Mouse (Mus musculus) kidney, postnatal 0 days (tissue): ENCODE results near the gene Tspan18. TPM values are rescaled to one million over a fixed set of nuclear protein-coding genes. Genes with fewer than 3 reads are reported as not detected.

ENCODE experiments used
- ATAC-seq: fragments of 200-750 bp; cut with Nextera tagmentation; replicated peaks from 2 replicates; pipeline ENCODE4 v1.8.0; 2017; ENCODE audit warnings: low read depth, moderate number of reproducible peaks, moderate TSS enrichment, moderate library complexity; ENCODE audit not compliant: low FRiP score
- DNase-seq: peaks from one replicate; pipeline ENCODE4 v3.0.0-alpha.2; 2016; ENCODE audit warnings: low spot score
- H3K27ac ChIP-seq: fragments of 300-500 bp; sonication (generic); 2 replicates; pipeline ENCODE4 v1.5.1; 2014; ENCODE audit warnings: mild to moderate bottlenecking
- H3K27me3 ChIP-seq: fragments of 300-500 bp; sonication (generic); 2 replicates; pipeline ENCODE4 v1.6.1; 2014; ENCODE audit warnings: low read length, mixed read lengths; ENCODE audit not compliant: insufficient read depth
- H3K36me3 ChIP-seq: fragments of 300-500 bp; sonication (generic); 2 replicates; pipeline ENCODE4 v1.6.1; 2014; ENCODE audit warnings: low read length, mixed read lengths; ENCODE audit not compliant: insufficient read depth
- H3K4me1 ChIP-seq: fragments of 300-500 bp; sonication (generic); replicated peaks from 2 replicates; pipeline ENCODE4 v1.6.1; 2014; ENCODE audit warnings: antibody characterized with exemption, low read length, mixed read lengths; ENCODE audit not compliant: insufficient read depth
- H3K4me2 ChIP-seq: fragments of 300-500 bp; sonication (generic); 2 replicates; pipeline ENCODE4 v1.6.1; 2014; ENCODE audit warnings: mild to moderate bottlenecking, low read length, moderate library complexity, mixed read lengths
- H3K4me3 ChIP-seq: fragments of 300-500 bp; sonication (generic); replicated peaks from 2 replicates; pipeline ENCODE4 v1.5.1; 2014; ENCODE audit warnings: low read depth, low read length
- H3K9ac ChIP-seq: fragments of 300-500 bp; sonication (generic); 2 replicates; pipeline ENCODE4 v1.6.1; 2014; ENCODE audit warnings: low read depth, low read length
- H3K9me3 ChIP-seq: fragments of 300-500 bp; sonication (generic); replicated peaks from 2 replicates; pipeline ENCODE4 v1.6.1; 2016; ENCODE audit warnings: low read length, inconsistent platforms, mixed read lengths
- CTCF ChIP-seq: IDR thresholded peaks from 2 replicates; pipeline ENCODE4 v1.5.1; 2016; ENCODE audit warnings: antibody characterized with exemption, low read depth, mild to moderate bottlenecking, moderate library complexity
- WGBS: fragments of 180-500 bp; shearing (Covaris S2); extraction: QIAGEN DNeasy Blood & Tissue Kit; methylation state at CpG from one replicate; pipeline ENCODE4 v1.1.7; 2014; 5-methylcytosine and 5-hydroxymethylcytosine counted together
- polyA plus RNA-seq: library from polyadenylated mRNA; unstranded; fragments of >200 nt; fragmentation: Nextera tagmentation; extraction: Ambion mirVana; gene quantifications from 2 replicates; pipeline ENCODE4 v1.2.1, GENCODE M21; 2015

The Tspan18 gene
- polyA plus RNA-seq, 1 experiment from 2014 or later = 29.2 TPM

GRCm38 (mm10) chr2:93200681-93201340 lies 133.5 kb downstream of the Tspan18 start:
- no peak overlapping the region for H3K9ac ChIP-seq
- DNase-seq (no peak), ATAC-seq (0 out of 2 replicates have a peak, but pooled peaks have one; percentile 6)
- peaks cover 12% of the 10 kb centered on the region; the same call in 1 of the 2 replicates for H3K36me3 ChIP-seq
- WGBS = 60% methylated on average over 10 of the region's 10 CpGs
- no peaks in the 10 kb centered on the region for H3K27me3 ChIP-seq
- H3K9me3 ChIP-seq = no peaks in the 10 kb centered on the region
- no peak overlapping the region for H3K4me3 ChIP-seq
- H3K27ac ChIP-seq = no peak overlapping the region
- H3K4me2 ChIP-seq = no peak overlapping the region
- no peaks in the 10 kb centered on the region for H3K4me1 ChIP-seq
- no peak for TF ChIP-seq CTCF

DNA sequence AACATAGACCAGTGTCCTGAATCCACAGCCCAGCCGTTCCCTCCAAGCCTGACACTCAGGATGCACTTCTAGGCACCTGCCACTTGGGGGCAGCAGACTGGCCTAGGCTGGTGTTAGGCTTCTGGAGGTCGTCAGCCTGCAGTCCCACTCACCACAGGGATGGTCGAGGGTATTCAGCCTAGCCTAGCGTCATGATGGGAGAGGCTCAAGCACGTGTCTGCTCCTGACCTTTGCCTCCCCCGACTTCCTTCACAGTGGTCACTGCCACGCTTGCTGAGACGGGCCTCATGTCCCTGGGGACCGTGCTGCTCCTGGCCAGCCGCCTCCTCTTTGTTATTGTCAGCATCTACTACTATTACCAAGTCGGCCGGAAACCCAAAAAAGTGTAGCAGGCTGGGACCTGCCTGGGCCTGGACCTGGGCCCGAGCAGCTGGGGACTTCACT lies 134.8 kb downstream of the Tspan18 start:
- WGBS = 27% methylated on average over 13 of the region's 13 CpGs
- peak; percentile 94 for TF ChIP-seq CTCF

DNA sequence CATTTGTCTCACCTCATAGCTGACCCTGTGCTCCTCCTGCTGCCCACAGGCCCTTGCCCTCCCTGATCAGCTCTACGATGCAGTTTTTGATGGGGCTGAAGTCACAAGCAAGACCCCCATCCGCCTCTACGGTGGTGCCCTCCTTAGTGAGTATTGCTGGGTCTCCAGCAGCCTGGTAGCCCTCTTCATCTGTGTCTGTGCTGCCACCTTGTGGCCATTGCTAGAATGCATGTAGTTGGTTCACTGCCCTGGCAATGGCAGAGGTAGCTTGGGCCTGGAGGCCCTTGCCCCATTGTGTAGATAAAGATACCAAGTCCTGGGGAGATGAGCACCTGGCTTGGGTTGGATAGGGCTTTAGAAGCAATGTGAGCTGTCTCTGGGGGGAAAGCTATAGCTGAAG lies 135.5 kb downstream of the Tspan18 start:
- Histone ChIP-seq H3K4me3 (no peak overlapping the region), H3K4me1 (no peaks in the 10 kb centered on the region), H3K36me3 (peaks cover 3% of the 10 kb centered on the region; the same call in 1 of the 2 replicates), H3K27ac (no peak overlapping the region), H3K9ac (no peak overlapping the region), H3K27me3 (no peaks in the 10 kb centered on the region), H3K4me2 (no peak overlapping the region), H3K9me3 (no peaks in the 10 kb centered on the region)
- 14% methylated on average over 3 of the region's 3 CpGs for WGBS
- DNase-seq (peak; percentile 88), ATAC-seq (peak; percentile 9; the same call in 1 of the 2 replicates)
- peak; percentile 96 for TF ChIP-seq CTCF

More for the DNA sequence above, 134.8 kb downstream of the Tspan18 start:
- Histone ChIP-seq H3K9ac (no peak overlapping the region), H3K4me1 (no peaks in the 10 kb centered on the region), H3K4me3 (no peak overlapping the region), H3K4me2 (no peak overlapping the region), H3K9me3 (no peaks in the 10 kb centered on the region), H3K36me3 (peaks cover 6% of the 10 kb centered on the region; the same call in 1 of the 2 replicates), H3K27me3 (no peaks in the 10 kb centered on the region), H3K27ac (no peak overlapping the region)
- peak; percentile 62 for DNase-seq
- peak; percentile 25 for ATAC-seq

- no peak for ATAC-seq
- no peak for TF ChIP-seq CTCF
- no peak overlapping the region for H3K4me2 ChIP-seq
- peaks cover 30% of the 10 kb centered on the region for H3K4me1 ChIP-seq
- H3K36me3 ChIP-seq = no peaks in the 10 kb centered on the region
- H3K27me3 ChIP-seq = no peaks in the 10 kb centered on the region
- no peak overlapping the region for H3K4me3 ChIP-seq
- no peak overlapping the region for H3K9ac ChIP-seq
- DNase-seq = no peak
- H3K27ac ChIP-seq = no peak overlapping the region
- H3K9me3 ChIP-seq = no peaks in the 10 kb centered on the region
- WGBS = 47% methylated on average over 4 of the region's 4 CpGs
Measured at GRCm38 (mm10) chr2:93193806-93194205, 140.5 kb downstream of the Tspan18 start.

GRCm38 (mm10) chr2:93192671-93193080 lies 141.6 kb downstream of the Tspan18 start:
- H3K4me1 ChIP-seq = peaks cover 30% of the 10 kb centered on the region
- H3K27ac ChIP-seq = no peak overlapping the region
- no peak overlapping the region for H3K9ac ChIP-seq
- H3K4me3 ChIP-seq = no peak overlapping the region
- ATAC-seq (0 out of 2 replicates have a peak, but pooled peaks have one; percentile 14), DNase-seq (peak; percentile 51)
- H3K36me3 ChIP-seq = no peaks in the 10 kb centered on the region
- H3K9me3 ChIP-seq = no peaks in the 10 kb centered on the region
- no peak overlapping the region for H3K4me2 ChIP-seq
- peak; percentile 15; the same call in 1 of the 2 replicates for TF ChIP-seq CTCF
- H3K27me3 ChIP-seq = no peaks in the 10 kb centered on the region
- WGBS = 4% methylated on average over 6 of the region's 6 CpGs

DNA sequence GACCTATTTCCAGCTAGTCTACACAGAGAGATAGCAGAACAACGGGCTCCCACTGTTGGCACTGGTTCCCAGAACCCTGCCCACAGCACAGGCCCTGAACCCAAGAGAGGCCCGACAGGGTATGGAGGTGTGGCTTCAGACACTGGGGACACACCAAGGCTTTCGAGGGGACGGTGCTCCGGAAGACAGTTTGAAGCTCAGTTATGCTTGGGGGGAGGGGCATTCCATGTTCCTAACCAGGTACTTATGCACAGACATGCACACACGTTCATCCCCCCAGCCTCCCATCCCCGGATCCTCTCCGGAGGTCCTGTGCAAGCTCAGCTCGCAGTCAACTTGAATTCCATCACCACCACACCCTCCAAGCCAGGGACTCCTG lies 142.1 kb downstream of the Tspan18 start:
- Histone ChIP-seq H3K9ac (no peak overlapping the region), H3K4me3 (no peak overlapping the region), H3K36me3 (no peaks in the 10 kb centered on the region), H3K27me3 (no peaks in the 10 kb centered on the region), H3K4me2 (no peak overlapping the region), H3K9me3 (no peaks in the 10 kb centered on the region), H3K27ac (no peak overlapping the region), H3K4me1 (peaks cover 30% of the 10 kb centered on the region)
- no peak for TF ChIP-seq CTCF
- ATAC-seq = no peak
- WGBS = 54% methylated on average over 9 of the region's 9 CpGs
- no peak for DNase-seq
